In genomic region chr16:10754521-10755296, GRCm38 (mm10) we compare ENCODE assay signal across 20 mouse cellular contexts. TPM values are rescaled to one million over a fixed set of nuclear protein-coding genes. Genes with fewer than 3 reads are reported as not detected.
A peak's percentile ranks its signal among the peaks of the same experiment; 100 is the strongest.
DNase-seq lines count a peak whose midpoint lies in the region; ATAC-seq and TF ChIP-seq lines count a peak whose summit lies in the region.
"Had no signal": no experiment of that assay in that cellular context is flagged by ENCODE, and none has a peak within 500 bp of the region (broad histone marks: within the 10 kb centered on the region; RNA-seq: fewer than 3 reads in every experiment).

No protein-coding gene starts in this region.

- H3K4me1 ChIP-seq in liver, postnatal 0 days (ENCODE audit: insufficient read depth): no peaks in the 10 kb centered on the region

- no peaks in the 10 kb centered on the region for H3K9me3 ChIP-seq in liver, postnatal 0 days (ENCODE audit: low read length)
- H3K9me3 ChIP-seq: forebrain, embryonic 13.5 days; hindbrain, embryonic 13.5 days; stomach, embryonic 15.5 days had no signal

- no peak overlapping the region for H3K4me2 ChIP-seq in liver, postnatal 0 days (ENCODE audit: low read depth, low read length)
- H3K4me2 ChIP-seq: forebrain, embryonic 13.5 days; hindbrain, embryonic 13.5 days; stomach, embryonic 15.5 days had no signal

- H3K9ac ChIP-seq in liver, postnatal 0 days (replicated peaks): no peak overlapping the region
- H3K9ac ChIP-seq: forebrain, embryonic 13.5 days; hindbrain, embryonic 13.5 days; stomach, embryonic 15.5 days had no signal

- H3K27ac ChIP-seq in liver, postnatal 0 days (ENCODE audit: low read depth): no peak overlapping the region
- H3K27ac ChIP-seq: forebrain, embryonic 13.5 days; hindbrain, embryonic 13.5 days; left cerebral cortex, adult 2 months; stomach, embryonic 15.5 days had no signal

- TF ChIP-seq EP300 in liver, postnatal 0 days (IDR thresholded peaks at IDR 0.05; ENCODE audit: low read depth): no peak

- H3K4me3 ChIP-seq in liver, postnatal 0 days (ENCODE audit: low read depth, low read length): no peak overlapping the region
- H3K4me3 ChIP-seq: forebrain, embryonic 13.5 days; hindbrain, embryonic 13.5 days; left cerebral cortex, adult 2 months; stomach, embryonic 15.5 days had no signal

- no peaks in the 10 kb centered on the region for H3K36me3 ChIP-seq in liver, postnatal 0 days (replicated peaks; ENCODE audit: insufficient read depth, low read length)
- H3K36me3 ChIP-seq: hindbrain, embryonic 13.5 days; stomach, embryonic 15.5 days had no signal

- no peaks in the 10 kb centered on the region for H3K27me3 ChIP-seq in liver, postnatal 0 days (ENCODE audit: insufficient read depth, low read length)
- H3K27me3 ChIP-seq: forebrain, embryonic 13.5 days; hindbrain, embryonic 13.5 days; stomach, embryonic 15.5 days had no signal

- ATAC-seq in liver, postnatal 0 days: peak; percentile 40; the same call in 1 of the 2 replicates
- ATAC-seq: forebrain, embryonic 13.5 days had no signal

- no peak for TF ChIP-seq CTCF in liver, postnatal 0 days (IDR thresholded peaks at IDR 0.05; ENCODE audit: low read depth)

- DNase-seq in liver, postnatal 0 days: no peak
- DNase-seq in liver (no peak), 416B (ENCODE audit: low read depth) (peak; percentile 95), adipocyte (ENCODE audit: low spot score) (peak; percentile 32)
- peak; percentile 91 for DNase-seq in fibroblast of lung, adult 2 months (ENCODE audit: low read depth)
- no peak for DNase-seq in right cerebral cortex, postnatal 14 days
- DNase-seq in frontal cortex, adult 2 months (ENCODE audit: extremely low spot score in 1 of 2, low spot score in 1 of 2): no peak
- DNase-seq: cerebellum, adult 9-11 months; gastrocnemius, postnatal 10 days; kidney, adult 8-10 months; right cerebral cortex, postnatal 4 days had no signal

- 82% methylated on average over 3 of the region's 3 CpGs for WGBS in liver, postnatal 0 days (ENCODE audit: insufficient replicate concordance)

RNA-seq across cellular contexts. Expression of gene Socs1, which starts 30.6 kb away (rescaled TPM):
- polyA plus RNA-seq in liver, postnatal 0 days (2015; fragmentation: Nextera tagmentation; extraction: Ambion mirVana): 1.6 TPM in 2 replicates
- polyA plus RNA-seq in frontal cortex, adult 2 months (2012; rRNA removed): 0.88 and 1.2 TPM in 2 replicates

RNA-seq across cellular contexts. Expression of gene Tnp2, which starts 33.8 kb away (rescaled TPM):
- polyA plus RNA-seq in liver, postnatal 0 days (2015; fragmentation: Nextera tagmentation; extraction: Ambion mirVana): not detected in 2 replicates
- polyA plus RNA-seq in frontal cortex, adult 2 months (2012; rRNA removed): not detected in 2 replicates
- polyA plus RNA-seq: embryonic facial prominence, embryonic 11.5 days; forebrain, embryonic 13.5 days; heart, embryonic 14.5 days; hindbrain, embryonic 13.5 days; liver, adult 2 months; midbrain, postnatal 0 days; neural tube, embryonic 14.5 days; stomach, embryonic 15.5 days had no signal

RNA-seq across cellular contexts. Expression of gene Prm3, which starts 36.0 kb away (rescaled TPM):
- polyA plus RNA-seq in liver, postnatal 0 days (2015; fragmentation: Nextera tagmentation; extraction: Ambion mirVana): not detected in 2 replicates
- polyA plus RNA-seq in frontal cortex, adult 2 months (2012; rRNA removed): not detected in 2 replicates
- polyA plus RNA-seq: embryonic facial prominence, embryonic 11.5 days; forebrain, embryonic 13.5 days; heart, embryonic 14.5 days; hindbrain, embryonic 13.5 days; liver, adult 2 months; midbrain, postnatal 0 days; neural tube, embryonic 14.5 days; stomach, embryonic 15.5 days had no signal

RNA-seq across cellular contexts. Expression of gene Prm2, which starts 41.2 kb away (rescaled TPM):
- not detected in 2 replicates for polyA plus RNA-seq in liver, postnatal 0 days (2015; fragmentation: Nextera tagmentation; extraction: Ambion mirVana)
- polyA plus RNA-seq in frontal cortex, adult 2 months (2012; rRNA removed): not detected in 2 replicates
- polyA plus RNA-seq: embryonic facial prominence, embryonic 11.5 days; forebrain, embryonic 13.5 days; heart, embryonic 14.5 days; hindbrain, embryonic 13.5 days; liver, adult 2 months; midbrain, postnatal 0 days; neural tube, embryonic 14.5 days; stomach, embryonic 15.5 days had no signal

RNA-seq across cellular contexts. Expression of gene Prm1, which starts 50.9 kb away (rescaled TPM):
- not detected in 2 replicates for polyA plus RNA-seq in liver, postnatal 0 days (2015; fragmentation: Nextera tagmentation; extraction: Ambion mirVana)
- polyA plus RNA-seq in frontal cortex, adult 2 months (2012; rRNA removed): not detected in 2 replicates
- polyA plus RNA-seq: embryonic facial prominence, embryonic 11.5 days; forebrain, embryonic 13.5 days; heart, embryonic 14.5 days; hindbrain, embryonic 13.5 days; liver, adult 2 months; midbrain, postnatal 0 days; neural tube, embryonic 14.5 days; stomach, embryonic 15.5 days had no signal

Comparison
In these comparisons a context has a peak if more than half of its experiments do, and no peak if none do; other contexts are left out.
1. DNase-seq: peak in 416B (single experiment), adipocyte (single experiment) and fibroblast of lung, adult 2 months (single experiment); none in liver, postnatal 0 days (single experiment), liver (single experiment), right cerebral cortex, postnatal 14 days (single experiment) and frontal cortex, adult 2 months (0 of 2).